Mouse (Mus musculus) MEL (cell line): ENCODE results near the gene Kcnn3. TPM values are rescaled to one million over a fixed set of nuclear protein-coding genes. Genes with fewer than 3 reads are reported as not detected.

Experiments
- DNase-seq: peaks from one replicate; pipeline ENCODE4 v3.0.0; 2011; ENCODE audit warnings: low read depth, low spot score
- H3K27ac ChIP-seq: 2 replicates; pipeline ENCODE4 v1.5.1; 2012; ENCODE audit warnings: low read depth, mild to moderate bottlenecking, control low read depth, low read length, moderate library complexity; ENCODE audit not compliant: control insufficient read depth
- H3K27me3 ChIP-seq, 2 experiments: fragments of 150-350 bp in 1 of 2; sonication (generic) in 1 of 2; 2 replicates each; pipeline ENCODE4 v1.6.1; 2012; ENCODE audit warnings: low read length in 2 of 2, mild to moderate bottlenecking in 2 of 2, improper control_type of control experiment in 1 of 2, moderate library complexity in 1 of 2; ENCODE audit not compliant: insufficient read depth in 2 of 2, control insufficient read depth in 1 of 2
- H3K36me3 ChIP-seq, 2 experiments: 2 replicates each; pipeline ENCODE4 v1.6.1; 2012 to 2014; ENCODE audit warnings: low read length in 2 of 2, improper control_type of control experiment in 1 of 2, inconsistent platforms in 1 of 2, mild to moderate bottlenecking in 1 of 2; ENCODE audit not compliant: insufficient read depth in 2 of 2, control insufficient read depth in 1 of 2
- H3K4me1 ChIP-seq, 2 experiments: fragments of 150-350 bp in 1 of 2; sonication (generic) in 1 of 2; 2 replicates each; pipeline ENCODE4 v1.6.1; 2012; ENCODE audit warnings: low read length in 2 of 2, improper control_type of control experiment in 1 of 2, mild to moderate bottlenecking in 1 of 2; ENCODE audit not compliant: insufficient read depth in 2 of 2, control insufficient read depth in 1 of 2
- H3K4me3 ChIP-seq, 2 experiments: fragments of 150-350 bp in 1 of 2; sonication (generic) in 1 of 2; 2 replicates each; pipeline ENCODE4 v1.5.1; 2012; ENCODE audit warnings: low read depth in 2 of 2, low read length in 2 of 2, mild to moderate bottlenecking in 2 of 2, moderate library complexity in 2 of 2, control low read depth in 1 of 2, improper control_type of control experiment in 1 of 2; ENCODE audit not compliant: control insufficient read depth in 1 of 2, insufficient read depth in 1 of 2
- H3K79me2 ChIP-seq: 2 replicates; pipeline ENCODE4 v1.6.1; 2012; ENCODE audit warnings: mild to moderate bottlenecking, low read length, moderate library complexity; ENCODE audit not compliant: control insufficient read depth, poor library complexity, insufficient read depth
- H3K9ac ChIP-seq: 2 replicates; pipeline ENCODE4 v1.6.1; 2012; ENCODE audit warnings: low read depth, mild to moderate bottlenecking, control low read depth, low read length, moderate library complexity; ENCODE audit not compliant: control insufficient read depth, poor library complexity, severe bottlenecking
- H3K9me3 ChIP-seq: fragments of 150-350 bp; sonication (generic); replicated peaks from 2 replicates; pipeline ENCODE4 v1.6.1; 2012; ENCODE audit warnings: mild to moderate bottlenecking, low read length, improper control_type of control experiment, moderate library complexity; ENCODE audit not compliant: insufficient read depth
- CHD1 ChIP-seq: IDR thresholded peaks from 2 replicates; pipeline ENCODE4 v1.6.1; 2012; ENCODE audit warnings: low read depth, mild to moderate bottlenecking, inconsistent platforms, low read length, improper control_type of control experiment
- CTCF ChIP-seq, 3 experiments: IDR thresholded peaks in 2 of 3; conservative IDR thresholded peaks in 1 of 3; 2 replicates each; pipeline ENCODE4 v1.5.1; 2011 to 2012; ENCODE audit warnings: low read length in 3 of 3, low read depth in 2 of 3, mild to moderate bottlenecking in 2 of 3, improper control_type of control experiment in 1 of 3, inconsistent platforms in 1 of 3, mixed read lengths in 1 of 3, moderate library complexity in 1 of 3; ENCODE audit not compliant: control insufficient read depth in 1 of 3, insufficient read depth in 1 of 3, poor library complexity in 1 of 3, severe bottlenecking in 1 of 3
- EP300 ChIP-seq, 2 experiments: IDR thresholded peaks; 2 replicates each; pipeline ENCODE4 v1.6.1; 2011; ENCODE audit warnings: improper control_type of control experiment in 2 of 2, low read length in 2 of 2, low read depth in 1 of 2, mild to moderate bottlenecking in 1 of 2
- ETS1 ChIP-seq: IDR thresholded peaks from 2 replicates; pipeline ENCODE4 v1.6.1; 2012; ENCODE audit warnings: low read depth, mild to moderate bottlenecking, inconsistent platforms, low read length, improper control_type of control experiment, moderate library complexity
- GATA1 ChIP-seq: IDR thresholded peaks from 2 replicates; pipeline ENCODE4 v1.6.1; 2011; ENCODE audit warnings: low read depth, low read length, improper control_type of control experiment
- KAT2A ChIP-seq: conservative IDR thresholded peaks from 2 replicates; pipeline ENCODE4 v1.6.1; 2012; ENCODE audit warnings: low read depth, low read length, improper control_type of control experiment, inconsistent platforms
- MAX ChIP-seq: IDR thresholded peaks from 2 replicates; pipeline ENCODE4 v1.6.1; 2011; ENCODE audit warnings: low read length, improper control_type of control experiment
- MAZ ChIP-seq: IDR thresholded peaks from 2 replicates; pipeline ENCODE4 v1.6.1; 2012; ENCODE audit warnings: low read depth, mild to moderate bottlenecking, inconsistent platforms, low read length, improper control_type of control experiment
- MEF2A ChIP-seq: IDR thresholded peaks from 2 replicates; pipeline ENCODE4 v1.6.1; 2014; ENCODE audit warnings: low read depth, mild to moderate bottlenecking, inconsistent platforms, low read length, improper control_type of control experiment; ENCODE audit not compliant: poor library complexity, insufficient replicate concordance, severe bottlenecking; ENCODE audit errors: extremely low read depth
- MYC ChIP-seq: IDR thresholded peaks from 2 replicates; pipeline ENCODE4 v1.6.1; 2011; ENCODE audit warnings: low read depth, mild to moderate bottlenecking, low read length, improper control_type of control experiment, moderate library complexity
- NELFE ChIP-seq: IDR thresholded peaks from 2 replicates; pipeline ENCODE4 v1.6.1; 2011; ENCODE audit warnings: low read depth, low read length, improper control_type of control experiment
- NRF1 ChIP-seq: IDR thresholded peaks from 2 replicates; pipeline ENCODE4 v1.6.1; 2014; ENCODE audit warnings: low read depth, mild to moderate bottlenecking, inconsistent platforms, low read length, improper control_type of control experiment, moderate library complexity; ENCODE audit not compliant: poor library complexity, insufficient read depth, severe bottlenecking
- POLR2AphosphoS2 ChIP-seq: IDR thresholded peaks from 2 replicates; pipeline ENCODE4 v1.6.1; 2011; ENCODE audit warnings: low read length, improper control_type of control experiment
- POLR2AphosphoS5 ChIP-seq: IDR thresholded peaks from 2 replicates; pipeline ENCODE4 v1.6.1; 2012; ENCODE audit warnings: low read depth, borderline replicate concordance, mild to moderate bottlenecking, inconsistent platforms, low read length, moderate library complexity, mixed read lengths
- SMC3 ChIP-seq: IDR thresholded peaks from 2 replicates; pipeline ENCODE4 v1.6.1; 2011; ENCODE audit warnings: low read depth, low read length, improper control_type of control experiment
- TAL1 ChIP-seq: IDR thresholded peaks from 2 replicates; pipeline ENCODE4 v1.6.1; 2012; ENCODE audit warnings: mild to moderate bottlenecking, inconsistent platforms, low read length, moderate library complexity, mixed read lengths
- TCF12 ChIP-seq: IDR thresholded peaks from 2 replicates; pipeline ENCODE4 v1.6.1; 2014; ENCODE audit warnings: low read depth, mild to moderate bottlenecking, inconsistent platforms, low read length, improper control_type of control experiment, moderate library complexity
- UBTF ChIP-seq: IDR thresholded peaks from 2 replicates; pipeline ENCODE4 v1.6.1; 2012; ENCODE audit warnings: low read depth, mild to moderate bottlenecking, inconsistent platforms, low read length, improper control_type of control experiment, moderate library complexity, borderline replicate concordance; ENCODE audit not compliant: insufficient read depth
- USF1 ChIP-seq: IDR thresholded peaks from 2 replicates; pipeline ENCODE4 v1.6.1; 2014; ENCODE audit warnings: low read depth, mild to moderate bottlenecking, inconsistent platforms, low read length, improper control_type of control experiment, moderate library complexity
- USF2 ChIP-seq, 2 experiments: IDR thresholded peaks; 2 replicates each; pipeline ENCODE4 v1.6.1; 2011 to 2012; ENCODE audit warnings: improper control_type of control experiment in 2 of 2, low read length in 2 of 2, borderline replicate concordance in 1 of 2, inconsistent platforms in 1 of 2, low read depth in 1 of 2, mild to moderate bottlenecking in 1 of 2; ENCODE audit not compliant: insufficient read depth in 1 of 2
- polyA plus RNA-seq, 2 experiments: library from polyadenylated mRNA; stranded (reverse) in 1 of 2; unstranded in 1 of 2; fragments of >175 nt in 1 of 2; fragments of >200 nt in 1 of 2; gene quantifications; 2 replicates each; pipeline versions ENCODE4 v1.2.1 to v1.2.4; 2012; ENCODE audit warnings: low replicate concordance in 2 of 2, low read depth in 1 of 2; ENCODE audit not compliant: insufficient read length in 2 of 2, insufficient read depth in 1 of 2, missing spikeins in 1 of 2
- total RNA-seq: library from RNA; depleted of rRNA; stranded (reverse); fragments of 300-350 nt; gene quantifications from 2 replicates; pipeline ENCODE4 v1.2.3, GENCODE M21; 2012

Gene Kcnn3
- total and polyA plus RNA-seq, 3 experiments, result 0.04 TPM; not detected in 2

- peaks cover 0 to 15% of the 10 kb centered on the region in 2 experiments; a peak in 2 of 4 replicates for H3K4me1 ChIP-seq
- TF ChIP-seq UBTF (no peak), EP300 (IDR thresholded peaks at IDR 0.05; ENCODE audit: low read depth in 1 of 2, low read length in 2 of 2) (peak; percentile 54 to 69), TAL1 (no peak), GATA1 (peak; percentile 50; the same call in 1 of the 2 replicates), USF2 (IDR thresholded peaks at IDR 0.05; ENCODE audit: borderline replicate concordance in 1 of 2, insufficient read depth in 1 of 2, low read depth in 1 of 2, low read length in 2 of 2) (0 out of 4 replicates have a peak, but pooled peaks of 1 of the 2 experiments have one; percentile 12), NRF1 (no peak), NELFE (no peak), SMC3 (no peak), USF1 (peak; percentile 85), MEF2A (no peak), CHD1 (no peak), MAZ (no peak), POLR2AphosphoS5 (no peak), ETS1 (peak; percentile 32; the same call in 1 of the 2 replicates), CTCF (IDR thresholded peaks at IDR 0.05 in 2 of 3, conservative IDR thresholded peaks at IDR 0.05 in 1 of 3; ENCODE audit: control insufficient read depth in 1 of 3, insufficient read depth in 1 of 3, low read depth in 2 of 3, low read length in 3 of 3, poor library complexity in 1 of 3, severe bottlenecking in 1 of 3) (no peak), KAT2A (no peak), MAX (peak; percentile 56; the same call in 1 of the 2 replicates), TCF12 (peak; percentile 58; the same call in 1 of the 2 replicates), MYC (no peak)
- H3K9me3 ChIP-seq, result no peaks in the 10 kb centered on the region
- H3K27me3 ChIP-seq, result peaks cover 0 to 2% of the 10 kb centered on the region in 2 experiments; a peak in 3 of 4 replicates
- H3K9ac ChIP-seq, result no peak overlapping the region
- no peaks in the 10 kb centered on the region for H3K79me2 ChIP-seq
- no peak overlapping the region for H3K27ac ChIP-seq
- H3K36me3 ChIP-seq, result no peaks in the 10 kb centered on the region; a peak in 1 of 4 replicates
- peak; percentile 41 for DNase-seq
- H3K4me3 ChIP-seq, result no peak overlapping the region
Observed at GRCm38 (mm10) chr3:89577154-89577553, 57.2 kb downstream of the Kcnn3 start.

DNA sequence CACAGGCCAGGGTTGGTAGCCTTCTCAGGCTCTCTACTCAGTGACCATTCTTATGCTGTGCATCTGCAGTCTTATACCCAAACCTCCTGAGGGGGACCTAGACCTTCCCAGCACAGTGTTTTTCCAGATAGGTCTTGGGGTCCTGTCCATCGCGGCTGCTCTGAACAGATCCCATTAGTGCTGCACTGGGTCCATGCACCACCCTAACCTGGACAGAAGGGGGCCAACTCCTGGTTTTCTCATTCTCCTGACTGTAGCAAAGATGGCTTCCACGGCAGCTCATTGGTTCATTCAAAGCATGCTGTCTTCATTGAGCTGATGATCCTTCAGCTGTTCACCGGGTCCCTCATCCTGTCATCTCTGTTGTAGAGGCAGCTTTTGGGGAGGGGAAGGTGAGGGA is 58.1 kb downstream of the Kcnn3 start:
- TF ChIP-seq POLR2AphosphoS2, result no peak
- TF ChIP-seq CTCF (IDR thresholded peaks at IDR 0.05 in 2 of 3, conservative IDR thresholded peaks at IDR 0.05 in 1 of 3; ENCODE audit: control insufficient read depth in 1 of 3, insufficient read depth in 1 of 3, low read depth in 2 of 3, low read length in 3 of 3, poor library complexity in 1 of 3, severe bottlenecking in 1 of 3), result peak; percentile 16 to 35 (median 30); a peak in 4 of 6 replicates
- Histone ChIP-seq H3K36me3 (no peaks in the 10 kb centered on the region), H3K4me1 (peaks cover 0 to 7% of the 10 kb centered on the region in 2 experiments; a peak in 2 of 4 replicates), H3K79me2 (no peaks in the 10 kb centered on the region), H3K27ac (no peak overlapping the region), H3K9me3 (no peaks in the 10 kb centered on the region), H3K27me3 (peaks cover under 1 to 4% of the 10 kb centered on the region in 2 experiments; a peak in 3 of 4 replicates), H3K9ac (no peak overlapping the region), H3K4me3 (no peak overlapping the region)
- DNase-seq, result peak; percentile 18
